Mouse (Mus musculus) retina, postnatal 1 day (tissue): ENCODE results near the gene Fap.

Experiments used
- DNase-seq: peaks from one replicate; pipeline ENCODE4 v3.0.0-alpha.2; 2012

Gene Fap

GRCm38 (mm10) chr2:62459241-62460174, 114.4 kb downstream of the Fap start:
- no peak for DNase-seq

GRCm38 (mm10) chr2:62458070-62458469, 115.8 kb downstream of the Fap start:
- DNase-seq, result peak; percentile 46

GRCm38 (mm10) chr2:62454991-62455390, 118.9 kb downstream of the Fap start:
- no peak for DNase-seq

GRCm38 (mm10) chr2:62454033-62454432, 119.8 kb downstream of the Fap start:
- no peak for DNase-seq
